Mouse (Mus musculus): Measurements from ENCODE around the gene Asb14.
"Not testable (repeated sequence)": the region's sequence is repeated elsewhere in the genome, so short reads cannot be mapped to it uniquely, and the experiment has no call there.

Asb14 gene

DNA sequence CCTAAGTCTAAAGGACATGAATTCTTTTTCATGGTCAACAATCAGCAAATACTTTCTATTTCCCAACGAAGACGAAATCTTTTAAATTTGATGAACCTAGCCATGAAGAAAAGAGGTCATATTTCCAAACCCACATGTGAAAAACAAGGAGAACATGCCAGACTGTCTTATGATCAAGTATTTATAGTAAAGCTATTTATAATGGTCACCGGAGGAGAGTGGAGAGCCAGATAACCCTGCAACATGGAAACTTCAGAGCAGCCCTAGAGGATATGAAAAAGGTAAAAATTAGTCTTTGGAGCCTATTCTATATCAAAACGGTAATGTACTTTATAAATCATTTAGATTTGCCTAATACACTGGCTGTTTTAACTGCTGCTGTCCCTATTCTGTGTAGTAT lies at the start of gene Asb14:
Asb14 (plus strand) TSS at position 166 of the 400 bp plus-strand sequence.
- no peak for DNase-seq

DNA sequence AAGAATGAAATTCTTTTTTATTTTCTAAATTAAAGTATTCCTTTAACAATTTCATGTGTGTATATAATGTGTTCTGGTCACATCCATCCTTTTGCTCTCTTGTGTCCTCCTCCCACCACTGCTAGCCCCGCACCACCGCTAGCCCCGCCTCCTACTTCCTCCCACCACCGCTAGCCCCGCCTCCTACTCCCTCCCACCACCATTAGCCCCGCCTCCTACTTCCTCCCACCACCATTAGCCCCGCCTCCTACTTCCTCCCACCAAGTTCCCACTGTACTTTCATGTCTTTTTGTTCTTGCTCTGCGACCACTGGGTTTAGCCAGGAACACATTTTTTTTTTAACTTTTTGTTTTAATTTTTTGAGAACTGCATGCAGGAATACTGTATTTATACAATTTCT lies 41.3 kb upstream of the Asb14 start:
- no peak for DNase-seq

DNA sequence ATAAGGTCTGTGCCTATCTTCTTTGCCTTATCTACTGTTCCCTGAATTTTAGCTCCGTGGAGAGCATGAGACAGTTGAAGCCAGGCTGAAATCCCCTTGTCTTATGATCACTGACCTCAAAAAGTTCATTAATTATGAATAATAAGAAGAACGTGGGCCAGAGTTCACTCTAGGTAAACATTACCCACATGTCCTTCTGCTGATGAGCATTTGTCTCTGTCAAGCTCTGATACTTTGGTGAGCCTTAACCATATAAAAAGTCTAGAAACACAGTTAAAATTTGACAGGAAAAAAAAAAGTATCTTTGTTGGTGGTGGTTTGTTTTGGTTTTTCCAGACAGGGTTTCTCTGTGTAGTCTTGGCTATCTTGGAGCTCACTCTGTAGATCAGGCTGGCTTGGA lies 40.3 kb upstream of the Asb14 start:
- DNase-seq = no peak

DNA sequence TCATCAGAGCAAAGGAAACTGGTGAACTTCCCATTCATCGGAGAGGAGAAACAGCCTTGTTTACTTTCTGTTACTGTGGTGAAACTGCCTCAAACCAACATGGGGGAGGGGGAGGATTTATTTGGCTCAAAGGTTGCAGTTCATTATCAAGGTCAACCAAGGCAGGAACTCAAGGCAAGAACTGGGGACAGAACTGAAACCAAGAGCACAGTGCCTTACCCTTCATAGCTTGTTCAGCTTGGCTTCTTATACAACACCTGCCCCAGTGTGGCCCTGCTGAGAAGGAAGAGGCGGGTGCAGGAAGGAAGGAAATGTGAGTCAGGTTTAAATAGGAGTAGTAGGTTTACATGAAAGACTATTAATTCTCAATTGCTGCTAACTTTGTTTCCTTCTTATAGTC lies 36.0 kb upstream of the Asb14 start:
- peak; percentile 41 for DNase-seq

GRCm38 (mm10) chr14:26859024-26859423 lies 35.3 kb upstream of the Asb14 start:
- DNase-seq = no peak

DNA sequence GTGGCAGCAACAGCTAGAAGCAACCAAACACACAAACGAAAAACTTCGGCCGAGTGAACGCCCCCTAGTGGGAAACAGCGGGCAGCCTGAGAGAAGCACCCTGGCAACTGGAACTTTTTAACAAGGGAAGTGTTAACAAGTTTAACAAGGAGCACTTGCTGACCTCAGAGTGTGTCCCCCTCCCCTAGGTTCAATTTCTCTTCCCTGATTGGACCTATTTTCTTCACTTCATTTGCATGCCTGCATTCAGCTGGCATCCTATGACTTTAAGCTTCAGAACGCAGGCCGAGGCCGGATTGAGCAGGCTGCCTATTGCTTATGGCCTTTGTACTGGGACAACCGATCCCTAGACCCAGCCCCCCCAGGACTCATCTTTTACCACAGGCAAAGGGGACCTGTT lies 27.0 kb upstream of the Asb14 start:
- DNase-seq = peak; percentile 5

DNA sequence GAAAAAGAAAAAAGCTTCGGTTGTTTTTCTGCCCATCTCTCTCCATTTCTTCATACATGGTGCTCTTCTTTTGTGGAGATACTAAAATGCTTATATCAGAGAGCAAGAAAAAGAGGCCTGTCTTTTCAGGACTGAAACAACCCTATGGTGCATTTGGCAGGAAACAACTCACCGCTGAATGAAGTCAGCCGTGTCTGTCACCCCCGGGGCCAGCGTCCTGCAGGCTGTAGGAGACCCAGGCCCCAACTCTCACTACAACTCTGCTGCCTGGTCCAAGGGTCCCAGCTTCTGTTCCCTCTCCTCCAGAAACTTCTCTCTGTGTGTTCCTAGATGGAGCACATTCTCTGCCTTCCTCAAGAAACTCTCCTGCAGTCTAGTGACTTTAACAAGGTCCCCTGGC lies 26.1 kb upstream of the Asb14 start:
- no peak for DNase-seq

- DNase-seq = peak; percentile 57
Measured at GRCm38 (mm10) chr14:26878756-26879155, 15.6 kb upstream of the Asb14 start.

DNA sequence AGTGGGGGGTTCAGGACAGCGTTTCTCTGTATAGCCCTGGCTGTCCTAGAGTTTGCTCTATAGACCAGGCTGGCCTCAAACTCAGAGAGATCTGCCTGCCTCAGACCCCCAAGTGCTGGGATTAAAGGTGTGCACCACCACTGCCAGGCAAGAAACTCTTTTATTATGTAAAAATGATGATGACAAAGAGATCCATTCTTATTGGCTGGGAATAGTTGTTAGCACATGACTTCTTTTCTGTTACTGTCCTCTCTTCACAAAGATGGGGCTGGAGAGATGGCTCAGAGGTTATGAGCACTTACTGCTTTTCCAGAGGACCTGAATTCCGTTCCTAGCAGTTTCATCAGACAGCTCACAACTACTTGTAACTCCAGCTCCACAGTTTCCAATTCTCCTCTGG lies 14.4 kb upstream of the Asb14 start:
- DNase-seq = no peak

DNA sequence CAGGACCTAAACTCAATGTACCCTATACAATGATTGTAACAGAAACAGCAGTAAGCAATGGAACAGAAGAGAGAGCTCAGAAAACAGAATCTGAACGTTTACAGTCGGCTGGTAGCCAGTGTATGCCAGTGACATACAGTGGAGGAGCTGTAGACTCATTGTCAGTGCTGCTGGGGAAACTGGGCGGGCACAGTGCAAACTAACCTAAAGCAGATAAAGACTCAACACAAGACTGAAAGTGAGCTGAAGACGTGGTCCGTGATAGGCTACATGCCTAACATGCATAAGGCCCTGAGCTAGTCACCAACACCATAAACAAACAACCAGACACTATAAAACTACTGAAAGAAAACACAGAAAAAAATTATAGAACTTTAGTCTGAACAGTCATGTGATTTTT lies 12.7 kb upstream of the Asb14 start:
- no peak for DNase-seq

DNA sequence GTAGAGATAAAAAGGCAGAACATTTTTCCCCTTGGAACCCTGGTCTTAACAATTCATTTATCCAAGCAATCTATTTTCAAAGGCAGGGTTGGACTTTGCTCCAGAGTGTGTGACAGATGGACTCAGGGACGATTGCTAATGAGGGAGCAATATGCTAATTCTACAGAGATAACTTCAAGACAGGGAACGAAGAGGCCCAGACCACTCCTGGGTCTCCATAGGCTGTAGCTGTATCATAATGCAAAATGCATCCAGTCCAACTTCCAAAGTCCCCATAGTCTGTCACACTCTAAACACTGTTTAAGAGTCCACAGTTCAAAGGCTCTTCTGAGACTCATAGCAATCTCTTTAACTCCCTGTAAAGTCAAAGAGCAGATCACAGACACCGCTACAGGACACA lies 7.1 kb upstream of the Asb14 start:
- no peak for DNase-seq

DNA sequence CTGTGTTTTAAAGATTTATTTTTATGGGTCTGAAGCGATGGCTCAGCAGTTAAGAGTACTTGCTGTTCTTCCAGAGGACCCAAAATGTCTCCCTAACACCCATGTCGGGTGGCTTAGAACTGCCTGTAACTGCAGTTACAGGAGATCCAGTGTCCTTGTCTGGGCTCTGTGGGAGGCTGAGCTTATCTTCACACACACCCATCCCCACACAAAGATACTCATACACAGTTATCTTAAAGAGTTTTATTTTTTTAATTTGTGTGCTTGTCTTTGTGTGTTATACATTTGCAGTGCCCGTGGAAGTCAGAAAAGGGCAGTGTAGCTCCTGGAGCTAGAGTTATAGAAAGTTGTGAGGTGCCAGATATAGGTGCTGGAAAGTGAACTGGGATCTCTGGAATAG lies 3.6 kb upstream of the Asb14 start:
- DNase-seq = no peak

DNA sequence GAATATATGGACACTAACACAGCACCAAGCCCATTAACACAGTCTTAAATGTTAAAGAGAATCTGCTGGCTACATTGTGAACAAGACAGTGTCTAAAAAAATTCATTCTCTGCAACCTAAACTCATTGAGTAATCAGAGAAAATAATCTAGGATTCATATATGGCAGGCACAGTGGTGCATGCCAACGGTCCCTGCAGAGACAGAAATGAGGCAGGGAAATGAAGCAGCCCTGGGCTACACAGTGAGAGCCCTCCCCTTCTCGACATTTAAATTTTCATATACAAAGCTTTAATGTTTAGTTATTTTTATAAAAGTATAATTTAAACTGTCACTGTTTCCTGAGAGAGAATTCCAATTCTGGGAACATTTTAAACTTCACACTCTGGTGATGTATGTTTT lies 5.1 kb downstream of the Asb14 start:
- no peak for DNase-seq

GRCm38 (mm10) chr14:26900893-26901292 lies 6.5 kb downstream of the Asb14 start:
- DNase-seq = no peak

DNA sequence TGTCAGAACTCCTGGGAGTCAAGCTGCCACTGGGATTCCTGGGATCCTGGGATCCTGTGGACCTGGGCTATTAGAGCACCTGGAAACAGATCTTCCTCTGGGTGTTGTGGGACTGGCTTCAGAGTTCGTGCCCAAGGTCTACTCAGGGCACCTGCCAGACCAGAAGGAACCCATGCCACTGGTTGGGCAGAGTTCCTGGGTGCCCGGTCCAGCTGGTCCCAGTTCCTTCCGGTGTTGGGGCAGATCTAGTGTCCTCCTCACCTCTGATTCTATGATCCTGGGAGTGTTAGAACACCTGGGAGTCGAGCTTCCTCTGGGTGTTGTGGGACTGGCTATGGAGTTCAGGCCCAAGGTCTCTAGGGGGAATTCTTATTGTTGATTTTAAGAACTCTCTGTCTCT lies 13.0 kb downstream of the Asb14 start:
- no peak for DNase-seq

- DNase-seq = not testable (repeated sequence)
Measured at GRCm38 (mm10) chr14:26910461-26910860, 16.1 kb downstream of the Asb14 start.

DNA sequence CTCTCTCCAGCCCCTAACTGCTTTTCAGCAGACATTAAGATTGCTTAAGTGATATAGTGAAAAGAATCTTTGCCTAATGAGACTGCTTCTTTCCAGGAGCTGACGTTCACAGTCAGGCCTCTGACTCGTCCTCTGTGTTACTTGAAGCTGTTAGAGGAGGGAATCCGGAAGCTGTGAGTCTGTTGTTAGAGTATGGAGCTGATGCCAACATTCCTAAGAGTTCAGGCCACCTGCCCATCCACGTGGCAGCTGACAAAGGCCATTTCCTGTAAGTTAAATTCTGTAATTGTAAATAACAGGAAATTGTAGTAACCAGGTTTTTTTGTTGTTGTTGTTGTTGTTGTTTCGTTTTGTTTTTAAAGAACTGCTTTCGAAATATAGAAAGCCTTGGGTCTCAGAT lies 16.8 kb downstream of the Asb14 start:
- no peak for DNase-seq

GRCm38 (mm10) chr14:26911826-26912225 lies 17.5 kb downstream of the Asb14 start:
- DNase-seq = no peak

- DNase-seq = no peak
Measured at GRCm38 (mm10) chr14:26913681-26914268, 19.4 kb downstream of the Asb14 start.

DNA sequence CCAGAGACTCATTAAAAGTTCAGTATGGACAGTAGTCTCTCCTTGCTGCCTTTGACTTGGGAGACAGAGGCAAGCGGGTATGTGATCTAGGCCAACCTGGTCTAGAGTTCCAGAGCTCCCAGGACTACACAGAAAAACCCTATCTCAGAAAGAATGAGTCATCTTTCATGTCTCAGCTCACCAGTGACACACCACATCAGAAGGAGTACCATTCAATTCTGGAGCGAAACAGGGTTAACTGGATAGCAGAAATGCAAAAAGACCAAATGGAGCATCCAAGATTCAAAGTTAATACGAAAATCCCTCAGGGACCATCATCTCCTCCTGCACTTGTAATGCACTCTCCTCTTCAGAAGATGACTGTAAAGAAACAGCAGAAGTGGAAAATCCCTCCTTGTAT lies 25.0 kb downstream of the Asb14 start:
- DNase-seq = no peak

- no peak for DNase-seq
Measured at GRCm38 (mm10) chr14:26923702-26924421, 29.5 kb downstream of the Asb14 start.

DNA sequence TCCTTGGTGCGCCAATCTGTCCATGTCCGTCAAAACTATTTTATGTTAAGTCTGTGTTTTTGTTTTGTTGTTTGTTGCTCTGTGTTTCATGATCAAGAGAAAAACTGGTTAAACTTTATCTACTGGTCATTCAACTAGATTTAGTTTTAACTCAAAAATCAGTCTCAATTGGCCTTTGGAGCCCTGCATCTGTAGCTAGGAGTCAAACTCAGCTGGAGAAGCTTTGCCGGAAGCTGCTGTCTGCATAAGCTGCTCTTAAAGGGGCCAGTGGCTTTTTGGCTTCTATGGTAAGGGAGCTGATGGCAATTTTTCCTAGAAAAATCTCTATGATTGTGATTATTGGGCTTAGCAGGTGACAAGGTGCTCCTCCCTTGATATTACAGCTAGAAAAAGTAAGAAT lies 40.5 kb downstream of the Asb14 start:
- no peak for DNase-seq

GRCm38 (mm10) chr14:26935558-26935957 lies 41.2 kb downstream of the Asb14 start:
- no peak for DNase-seq

DNA sequence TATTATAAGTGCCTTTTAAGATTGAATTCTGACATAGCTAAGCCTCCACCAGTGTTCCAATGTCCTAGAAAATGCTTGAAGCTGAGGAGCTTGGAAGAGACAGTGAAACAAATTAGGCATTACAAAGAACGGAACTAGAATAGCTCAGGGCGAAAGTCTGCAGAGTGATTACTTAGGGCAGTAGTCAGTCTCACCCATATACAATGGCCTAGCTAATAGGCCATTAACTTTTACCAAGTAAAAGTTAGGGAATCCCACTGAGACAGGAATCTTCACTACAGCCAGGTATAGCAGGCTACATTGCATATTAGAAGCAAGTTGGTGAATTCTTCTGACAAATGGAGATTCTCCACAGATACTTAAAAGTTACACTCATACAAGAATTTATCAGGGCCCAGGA lies 61.8 kb downstream of the Asb14 start:
- not testable (repeated sequence) for DNase-seq

GRCm38 (mm10) chr14:26960518-26960917 lies 66.2 kb downstream of the Asb14 start:
- no peak for DNase-seq
